Mouse (Mus musculus): ENCODE data around the gene Kansl1. TPM values are rescaled to one million over a fixed set of nuclear protein-coding genes. Genes with fewer than 3 reads are reported as not detected.

Kansl1 gene
- polyA plus RNA-seq, 1 experiment from 2014 or later = 31.7 TPM

Small RNA genes lying within 50 kb of the gene (microRNA-seq; reads per million reads assigned to microRNA genes)
- 0.76 reads per million for gene Gm47315

Other genes with a start within 250 kb of the Kansl1 start
- gene Mapt, start 237.5 kb downstream of the Kansl1 start, polyA plus RNA-seq (2014; fragmentation: Nextera tagmentation; extraction: Ambion mirVana) = 70.9 and 71.6 TPM in 2 replicates
- gene Cdc27, start 81.8 kb upstream of the Kansl1 start, polyA plus RNA-seq (2014; fragmentation: Nextera tagmentation; extraction: Ambion mirVana) = 59.0 and 65.9 TPM in 2 replicates
- 1.1 and 1.7 TPM in 2 replicates for gene Myl4, start 81.8 kb upstream of the Kansl1 start, polyA plus RNA-seq (2014; fragmentation: Nextera tagmentation; extraction: Ambion mirVana)
- 1.5 and 1.7 TPM in 2 replicates for gene Itgb3, start 139.1 kb upstream of the Kansl1 start, polyA plus RNA-seq (2014; fragmentation: Nextera tagmentation; extraction: Ambion mirVana)
- not detected in 2 replicates for gene Gm11639, start 216.8 kb upstream of the Kansl1 start, polyA plus RNA-seq (2014; fragmentation: Nextera tagmentation; extraction: Ambion mirVana)